Mouse (Mus musculus) layer of hippocampus, postnatal 10 days (tissue): ENCODE measurements around the gene Rpl35a. TPM values are rescaled to one million over a fixed set of nuclear protein-coding genes. Genes with fewer than 3 reads are reported as not detected.
"Not testable (repeated sequence)": the region's sequence is repeated elsewhere in the genome, so short reads cannot be mapped to it uniquely, and the experiment has no call there.

Experiments
- DNase-seq, 2 experiments: peaks; one replicate each; pipeline ENCODE4 v3.0.0; 2021; ENCODE audit warnings: low spot score in 2 of 2
- total RNA-seq, 2 experiments: library from RNA; stranded (reverse); gene quantifications; 2 replicates each; pipeline ENCODE4 v1.2.3; 2021

The Rpl35a gene
- total RNA-seq, 2 experiments from 2014 or later, result 278 to 280 TPM

DNA sequence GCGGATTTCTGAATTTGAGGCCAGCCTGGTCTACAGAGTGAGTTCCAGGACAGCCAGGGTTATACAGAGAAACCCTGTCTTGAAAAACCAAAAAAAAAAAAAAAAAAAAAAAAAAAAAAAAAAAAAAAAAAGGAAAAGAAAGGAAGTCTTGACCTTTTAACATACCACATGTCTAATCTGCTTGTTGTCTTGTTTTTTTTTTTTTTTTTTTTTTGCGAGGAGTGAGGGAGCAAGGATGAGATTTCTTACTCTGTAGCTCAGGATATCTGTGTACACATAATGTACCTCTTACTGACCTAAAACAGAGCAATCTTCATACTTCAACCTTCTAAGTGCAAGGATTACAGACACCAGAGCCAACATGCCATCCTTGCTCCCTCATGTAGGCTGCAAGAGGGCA lies 1.3 kb upstream of the Rpl35a start:
- DNase-seq, result not testable (repeated sequence)

DNA sequence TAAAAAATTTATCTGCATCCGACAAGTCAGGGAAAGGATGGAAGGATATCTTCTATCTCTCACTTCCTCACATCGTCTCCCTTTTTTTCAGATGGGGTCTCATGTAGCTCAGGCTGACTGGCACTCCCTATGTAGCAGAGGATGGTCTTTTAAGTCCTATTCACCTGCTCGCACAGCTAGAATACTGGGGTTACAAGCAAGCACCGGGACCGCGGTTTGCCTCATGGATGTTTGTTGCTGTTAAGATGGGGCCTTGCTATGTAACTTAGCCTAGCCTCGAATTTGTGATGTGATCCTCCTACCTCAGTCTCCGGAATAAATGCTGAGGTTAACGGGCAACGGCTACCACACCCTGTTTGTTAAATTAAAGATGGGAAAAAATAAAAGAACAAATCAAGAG lies 598 bp upstream of the Rpl35a start:
- peak in 1 of 2 experiments; percentile 19 for DNase-seq

DNA sequence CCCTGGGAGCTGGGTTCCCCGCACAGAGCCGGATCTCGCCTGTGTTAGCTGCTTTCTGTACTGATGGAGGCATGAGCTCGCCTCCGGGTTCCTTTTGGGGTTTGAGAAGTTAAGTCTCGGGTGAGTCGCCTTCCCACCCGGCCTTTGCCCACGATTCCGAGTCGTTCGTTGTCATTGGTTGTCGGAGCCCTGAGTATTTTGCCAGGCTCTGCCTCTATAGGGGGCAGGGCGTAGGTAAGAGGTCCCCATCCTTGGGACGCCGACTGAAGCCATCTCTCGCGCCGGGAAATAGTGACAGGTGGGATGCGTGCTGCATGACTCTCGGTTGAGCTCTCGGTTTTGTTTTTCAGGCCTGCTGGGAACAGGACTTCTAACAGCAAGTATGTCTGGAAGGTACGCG lies 533 bp downstream of the Rpl35a start:
- DNase-seq, result no peak

DNA sequence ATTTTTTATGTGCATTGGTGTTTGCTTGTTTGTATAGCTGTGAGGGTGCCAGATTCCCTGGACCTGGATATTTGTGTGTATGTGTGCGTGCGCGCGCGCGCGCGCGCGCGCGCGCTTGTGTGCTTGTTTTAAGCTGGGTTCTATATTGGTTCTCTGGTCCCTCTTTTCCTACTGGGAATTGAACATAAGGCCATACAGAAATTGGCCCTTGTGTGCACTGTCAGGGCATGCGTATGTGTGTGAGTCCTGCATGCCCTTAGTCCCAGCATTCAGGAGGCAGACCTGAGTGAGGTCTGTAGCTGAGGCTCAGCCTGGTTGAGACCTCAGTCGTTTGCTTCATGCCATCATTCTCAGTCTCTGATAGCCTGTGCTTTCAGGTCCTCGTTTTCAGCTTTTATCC lies 1.8 kb downstream of the Rpl35a start:
- no peak for DNase-seq

DNA sequence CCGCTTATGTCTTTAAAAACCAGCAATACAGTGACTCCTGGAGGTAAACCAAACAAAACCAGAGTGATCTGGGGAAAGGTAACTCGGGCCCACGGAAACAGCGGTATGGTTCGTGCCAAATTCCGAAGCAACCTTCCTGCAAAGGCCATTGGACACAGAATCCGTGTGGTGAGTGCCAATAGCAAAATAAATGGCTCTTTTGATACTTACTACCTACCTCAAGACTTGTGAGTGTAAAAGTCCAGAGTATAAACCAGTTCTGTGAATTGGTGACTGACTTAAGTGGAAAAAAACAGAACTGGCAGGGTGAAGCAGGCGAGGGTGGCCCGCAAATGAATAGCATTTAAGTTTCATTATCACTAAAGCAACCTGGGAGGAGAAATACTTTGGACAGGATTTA lies 2.4 kb downstream of the Rpl35a start:
- not testable (repeated sequence) for DNase-seq

DNA sequence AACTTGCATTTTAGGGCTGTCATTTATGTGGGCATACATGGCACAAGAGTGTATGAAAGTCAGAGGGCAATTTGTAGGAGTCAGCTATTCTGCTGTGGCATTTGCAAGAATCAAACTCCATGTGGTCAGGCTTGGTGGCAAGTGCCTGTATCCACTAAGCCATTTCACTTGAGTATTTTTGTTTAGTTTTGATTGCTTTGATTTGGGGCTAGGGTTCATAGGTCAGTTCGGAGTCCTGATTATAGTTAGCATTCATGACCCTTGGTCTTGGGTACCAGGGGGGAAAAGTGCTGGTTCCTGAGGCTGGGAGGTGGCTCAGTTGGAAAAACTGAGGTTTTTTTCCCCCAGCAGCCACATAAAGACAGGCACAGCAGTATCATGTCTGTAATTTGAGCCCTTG lies 3.2 kb downstream of the Rpl35a start:
- DNase-seq, result no peak

DNA sequence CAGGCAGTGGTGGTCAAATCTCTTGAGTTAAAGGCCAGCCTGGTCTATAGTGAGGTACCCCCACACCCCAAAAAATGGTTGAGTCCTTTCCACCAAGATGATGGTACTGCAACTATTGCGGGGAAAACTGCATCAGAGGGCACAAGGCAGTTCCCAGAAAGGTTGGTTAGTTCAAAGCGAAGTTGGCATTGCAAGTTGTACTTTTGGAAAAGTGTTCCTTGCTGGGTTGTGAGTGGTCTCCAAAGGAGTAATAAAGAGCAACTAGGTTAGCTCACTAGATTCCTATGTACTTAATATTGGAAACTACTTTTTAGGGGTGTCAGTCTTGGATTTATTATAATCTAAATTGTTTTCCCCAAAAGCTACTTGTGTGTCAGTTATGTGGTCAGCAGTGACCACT lies 4.7 kb downstream of the Rpl35a start:
- DNase-seq, result no peak

DNA sequence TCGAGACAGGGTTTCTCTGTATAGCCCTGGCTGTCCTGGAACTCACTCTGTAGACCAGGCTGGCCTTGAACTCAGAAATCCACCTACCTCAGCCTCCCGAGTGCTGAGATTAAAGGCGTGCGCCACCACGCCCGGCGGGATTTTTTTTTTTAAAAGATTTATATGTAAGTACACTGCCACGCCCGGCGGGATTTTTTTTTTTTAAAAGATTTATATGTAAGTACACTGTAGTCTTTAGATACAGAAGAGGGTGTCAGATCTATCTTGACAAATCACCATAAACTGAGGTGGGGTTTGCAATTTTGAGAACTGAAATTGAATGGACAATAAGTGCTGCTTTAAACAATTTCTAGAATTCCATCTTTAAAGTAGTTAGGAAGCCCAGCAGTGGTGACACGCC lies 5.1 kb downstream of the Rpl35a start:
- no peak for DNase-seq

DNA sequence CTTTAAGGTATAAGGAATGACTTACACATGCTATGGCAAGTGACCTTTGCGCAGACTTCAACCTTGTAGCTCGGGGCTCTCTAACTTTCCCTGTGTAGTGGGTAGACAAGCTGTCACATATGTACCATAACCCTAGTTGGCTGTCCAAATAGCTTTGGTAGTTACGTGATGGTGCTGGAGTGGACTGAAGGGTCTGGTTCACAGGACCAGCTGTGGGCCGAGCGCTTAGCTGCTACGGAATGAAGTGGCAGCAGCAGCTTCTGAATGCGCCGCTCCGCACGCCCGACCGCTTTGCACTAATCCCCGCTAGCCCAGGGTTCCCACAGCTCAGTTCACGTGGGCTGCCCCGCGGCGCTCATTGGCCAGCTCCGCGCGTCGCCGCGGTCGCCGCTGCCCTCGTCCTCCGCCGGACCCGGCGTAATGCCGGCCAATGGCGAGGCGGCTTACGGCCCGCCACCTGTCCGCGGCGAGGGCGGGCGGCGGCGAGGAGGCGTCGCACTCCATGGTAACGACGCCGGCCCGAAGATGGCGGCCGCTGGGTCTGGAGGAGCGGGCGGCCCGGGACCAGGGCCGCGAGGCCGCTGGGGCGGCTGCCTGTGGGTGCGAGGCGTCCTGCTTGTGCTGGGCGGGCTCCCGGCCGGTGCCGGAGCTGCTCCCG lies 5.9 kb downstream of the Rpl35a start, which contains the start of gene Lmln:
TSS of gene Lmln (plus strand) at position 498 of the 658 bp plus-strand sequence.
- DNase-seq, result peak; percentile 81 to 88

DNA sequence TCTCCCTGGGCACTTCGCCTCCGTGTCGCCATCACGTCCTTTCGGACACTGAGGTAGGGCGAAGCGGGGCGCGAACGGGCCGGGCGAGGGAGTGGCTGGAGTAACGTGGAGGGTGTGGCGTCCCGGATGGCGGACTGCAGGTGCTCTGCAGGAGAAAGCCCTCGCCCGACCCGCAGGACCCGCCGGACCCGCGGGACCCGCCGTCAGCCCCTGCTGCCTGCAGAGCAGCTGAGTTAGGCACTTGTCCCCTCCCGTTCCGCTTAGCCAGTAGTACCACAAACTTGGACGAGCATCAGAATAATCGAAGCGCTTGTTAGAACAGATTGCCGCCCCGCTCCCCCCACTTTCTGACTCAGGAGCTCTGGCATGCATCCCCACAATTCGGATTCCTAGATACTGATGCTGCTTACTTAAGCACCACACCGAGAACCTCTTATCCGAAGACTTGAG lies 6.5 kb downstream of the Rpl35a start:
- peak; percentile 60 to 70 for DNase-seq

DNA sequence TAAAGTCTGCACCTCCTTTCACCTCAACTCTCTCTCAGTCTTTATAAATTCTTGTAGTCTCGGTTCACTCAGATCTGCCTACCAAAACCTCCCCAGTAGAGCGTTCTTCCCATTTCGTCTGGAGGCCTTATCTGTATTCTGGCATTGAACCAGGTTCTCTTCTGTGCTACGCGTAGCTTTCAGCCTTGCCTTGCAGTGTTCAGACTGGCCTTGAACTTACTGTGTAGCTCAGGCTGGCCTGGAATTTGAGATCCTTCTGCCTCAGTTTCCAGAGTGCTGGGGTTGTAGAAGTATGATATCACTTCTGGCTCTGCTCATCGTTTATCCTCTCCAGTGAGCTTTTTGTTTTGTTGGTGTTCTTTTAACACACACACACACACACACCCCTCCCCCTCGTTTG lies 7.0 kb downstream of the Rpl35a start:
- peak in 1 of 2 experiments; percentile 14 for DNase-seq

DNA sequence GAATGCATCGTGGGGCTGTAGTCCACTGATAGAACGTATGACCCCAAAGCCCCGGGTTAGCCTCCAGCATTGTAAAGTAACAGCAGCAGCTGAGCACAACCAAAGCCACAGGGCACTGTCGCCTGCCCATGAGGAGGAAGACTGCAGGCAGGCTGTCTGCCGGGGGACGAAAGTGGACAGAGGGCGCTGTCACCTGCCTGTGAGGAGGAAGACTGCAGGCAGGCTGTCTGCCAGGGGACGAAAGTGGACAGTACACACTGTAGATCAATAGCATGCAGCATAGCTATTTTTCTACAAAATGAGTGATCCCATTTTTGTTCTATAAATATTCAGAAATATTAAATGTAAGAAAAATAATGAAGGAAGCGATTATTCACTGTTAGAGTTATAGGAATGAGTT lies 8.4 kb downstream of the Rpl35a start:
- no peak for DNase-seq

DNA sequence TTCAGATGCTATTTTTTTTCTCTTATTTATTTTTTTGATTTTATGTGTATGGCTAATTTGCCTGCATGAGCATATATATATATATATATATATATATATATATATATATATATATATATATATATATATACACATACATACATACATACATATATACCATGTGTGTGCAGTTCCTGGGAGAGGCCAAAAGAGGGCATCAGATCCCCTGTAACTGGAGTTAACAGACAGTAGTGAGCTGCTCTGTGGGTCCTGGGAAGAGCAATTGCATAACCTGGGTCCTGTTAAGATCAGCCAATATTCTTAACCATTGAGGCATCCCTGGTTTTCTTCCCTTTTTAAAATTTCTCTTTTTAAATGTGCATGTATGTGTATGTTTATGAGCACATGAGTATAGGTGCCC lies 14.7 kb downstream of the Rpl35a start:
- DNase-seq, result no peak

DNA sequence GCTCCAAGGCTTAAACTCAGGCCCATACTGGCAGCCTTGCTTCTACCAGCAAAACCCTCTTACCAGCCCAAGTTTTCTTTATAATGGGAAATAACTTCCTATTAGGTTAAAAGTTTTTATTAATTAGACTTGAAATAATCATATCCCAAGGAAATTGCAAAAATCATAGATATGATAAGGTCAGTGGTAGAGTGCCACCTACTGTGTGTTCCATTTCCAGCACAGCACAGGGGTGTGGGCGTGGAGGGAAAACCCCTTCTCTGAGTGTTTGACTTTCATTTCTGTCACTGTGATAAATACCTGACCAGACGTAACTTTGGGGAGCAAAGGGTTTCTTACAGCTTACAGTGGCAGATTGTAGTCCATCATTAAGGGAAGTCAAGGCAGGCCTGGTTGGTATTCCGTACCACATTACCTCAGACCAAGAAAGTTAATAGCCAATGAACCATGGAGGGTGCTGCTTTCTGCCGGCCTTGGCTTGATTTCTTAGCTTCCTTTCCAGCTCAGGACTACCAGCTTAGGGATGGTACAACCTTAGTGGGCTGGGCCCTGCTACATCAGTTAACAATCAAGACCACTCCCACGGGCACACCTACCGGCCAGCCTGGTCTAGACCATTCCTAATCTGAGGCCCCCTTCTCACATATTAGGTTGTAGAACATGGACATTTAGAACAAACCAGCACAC lies 16.8 kb downstream of the Rpl35a start:
- DNase-seq, result no peak

DNA sequence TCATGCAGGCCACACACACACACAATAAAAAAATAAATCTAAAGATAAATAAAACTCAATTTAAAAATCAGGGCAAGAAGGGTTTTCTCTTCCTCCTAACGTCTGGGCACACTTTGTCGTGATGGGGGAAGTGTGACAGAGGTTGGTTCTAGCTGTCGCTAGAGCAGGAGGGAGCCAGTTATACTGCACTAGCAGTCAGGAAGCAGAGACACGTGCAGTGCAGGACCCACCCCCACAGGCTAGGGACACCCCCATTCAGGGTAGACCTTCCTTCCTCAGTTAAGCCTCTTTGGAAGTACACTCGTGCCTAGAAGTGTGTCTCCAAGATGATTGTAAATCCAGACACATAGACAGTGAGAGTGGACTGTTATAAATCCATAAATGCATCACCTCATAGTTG lies 18.7 kb downstream of the Rpl35a start:
- DNase-seq, result no peak

DNA sequence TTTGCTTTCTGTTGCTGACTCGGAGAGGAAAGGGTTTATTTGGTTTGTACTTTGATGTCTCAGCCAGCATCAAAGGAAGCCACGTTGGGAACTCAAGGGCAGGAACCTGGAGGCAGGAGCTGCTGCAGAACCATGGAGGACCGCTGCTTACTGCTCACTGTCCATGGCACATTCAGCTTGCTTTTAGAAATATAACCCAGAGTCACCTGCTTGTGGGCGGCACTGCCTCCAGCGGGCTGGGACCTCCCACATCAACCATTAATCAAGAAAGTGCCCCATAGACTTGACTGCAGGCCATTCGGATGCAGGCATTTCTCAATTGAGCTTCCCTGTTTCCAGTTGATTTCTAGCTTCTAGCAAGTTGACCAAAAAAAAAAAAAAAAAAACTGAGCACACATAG lies 19.8 kb downstream of the Rpl35a start:
- DNase-seq, result no peak

DNA sequence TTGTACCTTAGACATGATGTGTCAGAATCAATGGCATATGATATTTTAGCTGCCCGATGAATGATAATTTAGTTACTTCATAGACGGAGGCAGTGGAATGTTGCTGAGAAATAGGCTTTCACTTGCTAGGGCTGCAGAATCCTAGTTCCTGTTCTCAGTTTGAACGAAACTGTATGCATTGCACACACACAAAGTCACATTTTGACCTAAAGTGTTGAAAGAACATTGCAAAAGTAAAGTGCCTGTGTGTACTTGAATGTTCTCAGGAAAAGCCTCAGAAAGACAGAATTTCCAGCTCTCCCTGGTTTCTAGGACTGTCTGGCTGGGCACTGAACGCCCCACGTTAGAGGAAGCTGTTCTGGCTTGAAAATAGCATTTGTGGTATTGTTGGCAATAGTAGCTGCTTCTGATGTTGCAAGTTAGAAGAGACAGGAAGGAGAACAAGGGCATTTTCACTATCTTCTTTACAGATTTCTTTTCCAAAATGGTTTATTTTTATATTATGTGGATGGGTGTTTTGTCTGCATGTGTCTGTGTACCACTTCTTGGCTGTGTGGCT lies 20.9 kb downstream of the Rpl35a start:
- no peak for DNase-seq

DNA sequence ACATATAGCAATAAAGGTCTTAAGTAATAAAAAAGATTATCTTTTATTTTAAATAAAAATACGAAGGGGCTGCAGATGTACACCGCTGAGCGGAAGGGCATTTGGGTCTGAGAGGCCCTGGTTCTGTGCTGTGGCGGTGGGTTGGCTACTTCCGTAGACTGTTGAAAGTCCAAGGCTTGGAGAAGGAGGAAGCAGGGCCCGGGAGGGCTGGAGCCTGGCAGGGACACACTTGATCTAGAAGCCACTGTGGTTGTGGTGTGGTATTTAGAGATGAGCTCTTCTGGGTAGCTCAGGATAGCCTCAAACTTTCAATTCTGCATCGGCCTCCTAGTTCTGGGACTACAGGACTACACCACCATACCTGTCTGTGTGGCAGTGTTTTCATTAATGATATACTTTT lies 23.8 kb downstream of the Rpl35a start:
- DNase-seq, result no peak

DNA sequence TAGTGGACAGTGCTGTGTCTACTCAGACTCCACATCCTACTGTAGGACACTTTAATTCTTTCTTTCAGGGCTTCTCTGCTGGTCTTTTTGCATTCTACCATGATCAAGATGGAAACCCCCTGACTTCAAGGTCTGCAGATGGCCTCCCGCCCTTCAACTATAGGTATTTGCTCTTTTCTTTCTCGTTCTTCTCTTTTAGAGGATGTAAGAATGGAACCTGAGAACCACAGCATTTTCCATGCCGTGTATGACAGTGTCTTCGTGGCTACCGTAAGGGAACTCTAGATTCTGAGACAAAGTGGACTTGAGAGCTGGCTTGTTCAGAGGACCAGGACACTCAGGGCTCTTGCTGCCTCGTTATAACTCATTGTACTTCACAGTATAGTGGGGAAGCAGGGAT lies 26.7 kb downstream of the Rpl35a start:
- DNase-seq, result no peak

DNA sequence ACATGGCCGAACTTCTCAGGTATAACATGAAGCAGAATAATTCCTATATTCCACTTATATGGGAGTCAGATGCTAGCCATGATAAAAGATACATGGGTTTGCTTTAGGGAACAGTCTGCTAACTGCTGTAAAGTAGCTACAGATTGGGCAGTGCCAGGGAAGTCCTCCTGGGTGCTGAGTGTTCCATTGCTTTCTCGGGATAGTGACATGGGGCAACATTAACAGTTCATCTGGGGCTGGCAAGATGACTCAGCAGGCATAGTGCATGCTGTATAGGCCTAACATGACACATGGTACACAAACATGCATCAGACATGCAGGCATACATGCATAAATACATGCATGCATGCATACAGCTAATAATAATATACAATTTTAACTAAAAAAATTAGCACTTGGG lies 27.7 kb downstream of the Rpl35a start:
- DNase-seq, result no peak

DNA sequence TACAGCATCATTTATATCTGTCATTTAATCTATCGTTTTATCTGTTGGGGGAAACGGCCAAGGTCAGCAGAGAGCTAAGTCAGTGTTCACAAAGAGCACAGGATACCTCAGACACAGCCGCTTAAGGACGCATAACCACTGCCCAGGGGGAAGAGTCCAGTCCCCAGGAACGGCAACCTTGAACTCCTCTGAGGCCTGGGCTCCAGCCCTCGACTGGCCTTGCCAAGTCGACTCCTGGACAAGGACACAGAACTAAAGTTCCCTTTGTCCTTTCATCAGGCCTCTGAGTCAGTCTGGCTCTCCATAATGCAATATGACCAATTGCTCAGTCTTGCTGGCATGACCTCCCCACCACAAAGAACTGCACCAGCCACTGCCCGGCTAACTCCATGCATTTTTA lies 29.4 kb downstream of the Rpl35a start:
- no peak for DNase-seq
